Mouse (Mus musculus): ENCODE measurements at regions not wholly inside any gene's neighbourhood (a gene's known extent, or its start where the extent isn't known, plus 50 kb on each side); places are given as distances from the start of the nearest gene placed in this dataset.

- Histone ChIP-seq H3K36me3 (ENCODE audit: control insufficient read depth, insufficient read depth) (no peaks in the 10 kb centered on the region), H3K4me1 (ENCODE audit: control insufficient read depth, insufficient read depth, low read length) (no peaks in the 10 kb centered on the region), H3K27ac (ENCODE audit: low read length) (no peak overlapping the region), H3K4me2 (ENCODE audit: low read depth, low read length) (no peak overlapping the region), H3K9ac (ENCODE audit: low read length) (no peak overlapping the region), H3K9me3 (replicated peaks; ENCODE audit: control insufficient read depth, low read length) (no peaks in the 10 kb centered on the region), H3K4me3 (ENCODE audit: low read length) (no peak overlapping the region), H3K27me3 (ENCODE audit: control insufficient read depth, insufficient read depth, low read length) (no peaks in the 10 kb centered on the region)
- WGBS = 87% methylated on average over 2 of the region's 2 CpGs
- no peak for ATAC-seq (replicated peaks; ENCODE audit: extremely low read depth, insufficient read depth, low FRiP score)
These were observed 171.5 kb upstream of the Lrig3 start for GRCm38 (mm10) chr10:125794504-125794903.

DNA sequence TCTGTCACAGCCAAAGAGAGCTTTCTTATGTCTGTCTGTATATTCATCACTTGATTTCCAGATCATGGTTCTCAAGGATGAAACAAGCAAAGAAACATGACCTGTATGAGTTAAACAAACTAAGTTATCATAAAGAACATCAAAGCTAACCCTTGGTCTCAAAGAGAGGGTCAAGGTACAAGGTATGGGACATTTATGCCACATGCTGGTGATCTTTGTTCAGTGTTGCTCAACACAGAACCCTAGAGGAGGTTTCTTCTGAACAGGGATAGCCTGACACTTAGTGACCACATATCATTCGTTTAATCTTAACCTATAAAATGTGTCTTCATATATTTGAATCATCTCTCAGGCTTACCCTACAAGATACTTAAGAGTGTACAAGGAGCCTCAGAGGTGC is 170.6 kb upstream of the Lrig3 start:
- no peaks in the 10 kb centered on the region for H3K4me1 ChIP-seq (ENCODE audit: control insufficient read depth, insufficient read depth, low read length)
- 67% methylated on average over 1 of the region's 1 CpGs for WGBS
- ATAC-seq (replicated peaks; ENCODE audit: extremely low read depth, insufficient read depth, low FRiP score) = no peak
- no peak overlapping the region for H3K4me2 ChIP-seq (ENCODE audit: low read depth, low read length)
- H3K4me3 ChIP-seq (ENCODE audit: low read length) = no peak overlapping the region
- no peak overlapping the region for H3K27ac ChIP-seq (ENCODE audit: low read length)
- no peaks in the 10 kb centered on the region for H3K36me3 ChIP-seq (ENCODE audit: control insufficient read depth, insufficient read depth)
- no peak overlapping the region for H3K9ac ChIP-seq (ENCODE audit: low read length)
- H3K27me3 ChIP-seq (ENCODE audit: control insufficient read depth, insufficient read depth, low read length) = no peaks in the 10 kb centered on the region
- H3K9me3 ChIP-seq (replicated peaks; ENCODE audit: control insufficient read depth, low read length) = no peaks in the 10 kb centered on the region

GRCm38 (mm10) chr10:125798678-125799077 is 167.3 kb upstream of the Lrig3 start:
- Histone ChIP-seq H3K36me3 (ENCODE audit: control insufficient read depth, insufficient read depth) (no peaks in the 10 kb centered on the region), H3K9ac (ENCODE audit: low read length) (0 out of 2 replicates have a peak overlapping the region, but pooled peaks have one; percentile 17), H3K4me1 (ENCODE audit: control insufficient read depth, insufficient read depth, low read length) (no peaks in the 10 kb centered on the region), H3K27me3 (ENCODE audit: control insufficient read depth, insufficient read depth, low read length) (no peaks in the 10 kb centered on the region), H3K27ac (ENCODE audit: low read length) (no peak overlapping the region), H3K9me3 (replicated peaks; ENCODE audit: control insufficient read depth, low read length) (no peaks in the 10 kb centered on the region), H3K4me2 (ENCODE audit: low read depth, low read length) (no peak overlapping the region), H3K4me3 (ENCODE audit: low read length) (no peak overlapping the region)
- 21% methylated on average over 13 of the region's 13 CpGs for whole genome bisulfite sequencing
- no peak for ATAC-seq (replicated peaks; ENCODE audit: extremely low read depth, insufficient read depth, low FRiP score)

DNA sequence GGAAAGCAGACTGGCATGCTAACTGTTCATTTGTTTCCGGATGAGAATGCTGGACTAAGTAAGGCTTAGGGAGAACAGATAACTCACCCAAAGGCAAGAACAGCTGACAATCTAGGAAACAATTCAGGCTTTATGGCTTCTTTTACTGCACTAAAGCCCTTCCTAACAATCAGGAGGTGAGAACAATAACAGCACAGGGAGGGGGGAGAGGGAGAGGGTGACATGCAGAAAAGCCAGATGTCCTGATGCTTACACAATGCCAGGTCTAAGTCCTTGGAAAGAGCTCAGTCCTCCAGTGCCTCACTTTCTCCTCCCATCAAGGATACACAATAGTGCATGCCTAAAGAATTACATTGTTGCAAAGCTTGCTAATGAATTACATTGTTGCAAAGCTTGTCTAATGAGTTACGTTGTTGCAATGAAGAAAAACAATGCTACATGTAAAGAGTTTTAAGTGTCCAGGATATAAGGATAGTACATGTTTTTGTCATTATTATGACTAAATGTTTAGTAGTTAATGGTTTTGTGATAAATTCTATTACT is 165.3 kb upstream of the Lrig3 start:
- no peak overlapping the region for H3K4me2 ChIP-seq (ENCODE audit: low read depth, low read length)
- H3K4me3 ChIP-seq (ENCODE audit: low read length) = no peak overlapping the region
- no peak overlapping the region for H3K27ac ChIP-seq (ENCODE audit: low read length)
- no peaks in the 10 kb centered on the region for H3K27me3 ChIP-seq (ENCODE audit: control insufficient read depth, insufficient read depth, low read length)
- no peak overlapping the region for H3K9ac ChIP-seq (ENCODE audit: low read length)
- ATAC-seq (replicated peaks; ENCODE audit: extremely low read depth, insufficient read depth, low FRiP score) = no peak
- no peaks in the 10 kb centered on the region for H3K9me3 ChIP-seq (replicated peaks; ENCODE audit: control insufficient read depth, low read length)
- H3K4me1 ChIP-seq (ENCODE audit: control insufficient read depth, insufficient read depth, low read length) = no peaks in the 10 kb centered on the region
- H3K36me3 ChIP-seq (ENCODE audit: control insufficient read depth, insufficient read depth) = no peaks in the 10 kb centered on the region
- whole genome bisulfite sequencing = 64% methylated on average over 2 of the region's 2 CpGs

GRCm38 (mm10) chr10:125801450-125801849 is 164.5 kb upstream of the Lrig3 start:
- Histone ChIP-seq H3K4me3 (ENCODE audit: low read length) (no peak overlapping the region), H3K4me1 (ENCODE audit: control insufficient read depth, insufficient read depth, low read length) (no peaks in the 10 kb centered on the region), H3K4me2 (ENCODE audit: low read depth, low read length) (no peak overlapping the region), H3K27me3 (ENCODE audit: control insufficient read depth, insufficient read depth, low read length) (no peaks in the 10 kb centered on the region), H3K9me3 (replicated peaks; ENCODE audit: control insufficient read depth, low read length) (no peaks in the 10 kb centered on the region), H3K9ac (ENCODE audit: low read length) (no peak overlapping the region), H3K27ac (ENCODE audit: low read length) (no peak overlapping the region), H3K36me3 (ENCODE audit: control insufficient read depth, insufficient read depth) (no peaks in the 10 kb centered on the region)
- 60% methylated on average over 4 of the region's 4 CpGs for WGBS
- no peak for ATAC-seq (replicated peaks; ENCODE audit: extremely low read depth, insufficient read depth, low FRiP score)

GRCm38 (mm10) chr10:125802923-125803583 is 162.9 kb upstream of the Lrig3 start:
- ATAC-seq (replicated peaks; ENCODE audit: extremely low read depth, insufficient read depth, low FRiP score) = no peak
- Histone ChIP-seq H3K9ac (ENCODE audit: low read length) (no peak overlapping the region), H3K4me1 (ENCODE audit: control insufficient read depth, insufficient read depth, low read length) (no peaks in the 10 kb centered on the region), H3K27me3 (ENCODE audit: control insufficient read depth, insufficient read depth, low read length) (no peaks in the 10 kb centered on the region), H3K4me3 (ENCODE audit: low read length) (no peak overlapping the region), H3K4me2 (ENCODE audit: low read depth, low read length) (no peak overlapping the region), H3K36me3 (ENCODE audit: control insufficient read depth, insufficient read depth) (no peaks in the 10 kb centered on the region), H3K9me3 (replicated peaks; ENCODE audit: control insufficient read depth, low read length) (no peaks in the 10 kb centered on the region), H3K27ac (ENCODE audit: low read length) (no peak overlapping the region)
- 86% methylated on average over 7 of the region's 7 CpGs for WGBS

DNA sequence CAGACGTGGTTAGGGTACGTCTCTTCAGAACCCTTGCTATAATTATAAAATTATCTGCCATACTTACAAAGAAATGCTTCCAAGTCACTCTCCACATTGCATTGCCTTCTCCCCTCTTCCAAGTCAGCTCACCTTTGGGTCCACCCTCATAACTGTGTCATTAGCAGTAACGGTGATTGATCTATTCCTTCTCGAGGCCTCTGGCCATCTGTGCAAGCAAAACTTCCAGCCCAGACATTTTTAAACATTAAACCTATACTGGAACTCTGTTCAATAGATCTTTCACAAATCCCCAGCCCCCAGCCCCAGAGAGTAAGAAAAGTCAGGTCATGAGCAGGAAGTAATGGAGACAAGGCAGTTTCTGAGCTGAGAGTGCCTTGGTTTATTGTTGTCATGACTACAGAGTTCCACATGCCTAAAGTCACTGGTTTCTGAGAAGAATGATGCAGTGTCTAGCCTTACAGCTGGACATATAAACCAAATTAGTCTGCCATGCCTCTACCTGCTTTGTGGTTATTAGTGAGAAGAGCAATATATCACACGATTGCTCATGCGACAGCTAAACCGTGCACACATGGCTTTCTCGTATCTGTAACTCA is 156.1 kb upstream of the Lrig3 start:
- Histone ChIP-seq H3K36me3 (ENCODE audit: control insufficient read depth, insufficient read depth) (no peaks in the 10 kb centered on the region), H3K9me3 (replicated peaks; ENCODE audit: control insufficient read depth, low read length) (no peaks in the 10 kb centered on the region), H3K27ac (ENCODE audit: low read length) (no peak overlapping the region), H3K4me3 (ENCODE audit: low read length) (no peak overlapping the region), H3K9ac (ENCODE audit: low read length) (no peak overlapping the region), H3K27me3 (ENCODE audit: control insufficient read depth, insufficient read depth, low read length) (no peaks in the 10 kb centered on the region), H3K4me1 (ENCODE audit: control insufficient read depth, insufficient read depth, low read length) (no peaks in the 10 kb centered on the region), H3K4me2 (ENCODE audit: low read depth, low read length) (no peak overlapping the region)
- no peak for ATAC-seq (replicated peaks; ENCODE audit: extremely low read depth, insufficient read depth, low FRiP score)
- WGBS = 72% methylated on average over 8 of the region's 8 CpGs

DNA sequence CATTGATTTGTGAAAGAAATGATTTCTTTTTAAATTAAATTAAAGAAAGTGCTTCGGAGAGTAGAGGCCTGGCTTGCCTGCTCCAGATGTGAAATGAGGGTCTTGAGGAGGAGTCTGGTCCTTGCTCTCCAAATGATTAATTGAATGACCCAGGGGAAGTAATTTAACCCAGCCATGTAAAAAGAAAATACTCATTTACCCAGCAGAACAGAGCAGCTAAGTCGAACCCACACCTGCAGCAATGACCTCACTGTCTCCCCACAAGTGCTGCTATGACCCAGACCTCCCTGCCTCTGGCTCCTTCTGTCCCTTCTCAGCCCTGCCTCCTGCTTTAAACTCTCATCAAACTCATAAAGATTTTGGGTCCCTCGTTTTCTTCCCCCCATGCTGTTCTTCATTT is 155.4 kb upstream of the Lrig3 start:
- Histone ChIP-seq H3K9me3 (replicated peaks; ENCODE audit: control insufficient read depth, low read length) (no peaks in the 10 kb centered on the region), H3K9ac (ENCODE audit: low read length) (no peak overlapping the region), H3K4me2 (ENCODE audit: low read depth, low read length) (no peak overlapping the region), H3K27me3 (ENCODE audit: control insufficient read depth, insufficient read depth, low read length) (no peaks in the 10 kb centered on the region), H3K4me1 (ENCODE audit: control insufficient read depth, insufficient read depth, low read length) (no peaks in the 10 kb centered on the region), H3K27ac (ENCODE audit: low read length) (no peak overlapping the region), H3K36me3 (ENCODE audit: control insufficient read depth, insufficient read depth) (no peaks in the 10 kb centered on the region), H3K4me3 (ENCODE audit: low read length) (no peak overlapping the region)
- 56% methylated on average over 3 of the region's 3 CpGs for WGBS
- ATAC-seq (replicated peaks; ENCODE audit: extremely low read depth, insufficient read depth, low FRiP score) = no peak

- Histone ChIP-seq H3K9me3 (replicated peaks; ENCODE audit: control insufficient read depth, low read length) (no peaks in the 10 kb centered on the region), H3K9ac (ENCODE audit: low read length) (no peak overlapping the region), H3K4me3 (ENCODE audit: low read length) (no peak overlapping the region), H3K36me3 (ENCODE audit: control insufficient read depth, insufficient read depth) (no peaks in the 10 kb centered on the region), H3K27me3 (ENCODE audit: control insufficient read depth, insufficient read depth, low read length) (no peaks in the 10 kb centered on the region), H3K27ac (ENCODE audit: low read length) (no peak overlapping the region), H3K4me1 (ENCODE audit: control insufficient read depth, insufficient read depth, low read length) (no peaks in the 10 kb centered on the region), H3K4me2 (ENCODE audit: low read depth, low read length) (no peak overlapping the region)
- ATAC-seq (replicated peaks; ENCODE audit: extremely low read depth, insufficient read depth, low FRiP score) = no peak
- 63% methylated on average over 7 of the region's 7 CpGs for WGBS
These were observed 151.6 kb upstream of the Lrig3 start for GRCm38 (mm10) chr10:125814191-125814887.
